Mouse (Mus musculus): ENCODE results near the gene 1700017B05Rik. TPM values are rescaled to one million over a fixed set of nuclear protein-coding genes. Genes with fewer than 3 reads are reported as not detected.
A peak's percentile ranks its signal among the peaks of the same experiment; 100 is the strongest.

1700017B05Rik gene
- total RNA-seq, 2 experiments from 2014 or later: 29.8 to 31.4 TPM

DNA sequence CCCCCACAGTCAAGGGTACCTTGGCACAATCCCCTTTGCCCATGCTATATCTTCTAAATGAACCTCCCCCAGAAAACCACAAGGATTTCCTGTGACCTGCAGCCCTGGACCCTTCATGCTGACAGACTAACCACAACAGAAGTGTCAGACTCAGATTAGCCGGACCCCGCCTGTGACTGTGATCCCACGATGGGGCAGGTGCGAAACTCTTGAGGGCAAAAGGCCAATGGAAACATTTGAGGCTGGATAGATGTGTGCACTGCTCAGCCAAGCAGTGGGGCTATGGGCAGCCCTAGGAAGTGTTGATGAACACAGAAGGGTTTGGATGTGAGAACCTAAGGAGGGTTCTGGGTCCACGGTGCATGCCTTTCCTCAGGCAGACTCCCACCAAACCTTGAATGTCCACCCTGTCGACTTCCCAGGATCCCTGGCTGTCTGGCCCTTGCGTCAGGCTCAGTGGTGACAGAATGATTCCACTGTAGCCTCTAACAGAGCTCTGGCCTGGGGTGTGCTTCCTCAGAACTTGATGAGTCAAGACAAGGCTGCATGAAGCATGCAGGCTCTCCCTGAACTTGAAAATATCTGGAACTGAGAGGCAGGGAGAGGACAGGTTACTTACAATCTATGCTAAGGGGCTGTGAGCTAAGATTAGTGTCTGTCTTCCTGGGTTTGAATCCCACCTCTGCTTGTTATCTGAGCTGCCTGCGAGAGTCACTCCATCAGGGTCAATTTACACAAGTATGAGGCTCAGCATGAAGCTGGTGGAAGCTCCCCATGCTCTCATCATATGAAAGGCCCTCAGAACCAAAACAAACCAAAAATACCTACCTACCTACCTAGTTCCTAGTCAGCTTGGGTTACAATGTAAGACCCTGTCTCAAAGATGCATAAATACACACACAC lies 10.7 kb upstream of the 1700017B05Rik start:
- no peak for DNase-seq (ENCODE audit: low spot score in 2 of 2)

DNA sequence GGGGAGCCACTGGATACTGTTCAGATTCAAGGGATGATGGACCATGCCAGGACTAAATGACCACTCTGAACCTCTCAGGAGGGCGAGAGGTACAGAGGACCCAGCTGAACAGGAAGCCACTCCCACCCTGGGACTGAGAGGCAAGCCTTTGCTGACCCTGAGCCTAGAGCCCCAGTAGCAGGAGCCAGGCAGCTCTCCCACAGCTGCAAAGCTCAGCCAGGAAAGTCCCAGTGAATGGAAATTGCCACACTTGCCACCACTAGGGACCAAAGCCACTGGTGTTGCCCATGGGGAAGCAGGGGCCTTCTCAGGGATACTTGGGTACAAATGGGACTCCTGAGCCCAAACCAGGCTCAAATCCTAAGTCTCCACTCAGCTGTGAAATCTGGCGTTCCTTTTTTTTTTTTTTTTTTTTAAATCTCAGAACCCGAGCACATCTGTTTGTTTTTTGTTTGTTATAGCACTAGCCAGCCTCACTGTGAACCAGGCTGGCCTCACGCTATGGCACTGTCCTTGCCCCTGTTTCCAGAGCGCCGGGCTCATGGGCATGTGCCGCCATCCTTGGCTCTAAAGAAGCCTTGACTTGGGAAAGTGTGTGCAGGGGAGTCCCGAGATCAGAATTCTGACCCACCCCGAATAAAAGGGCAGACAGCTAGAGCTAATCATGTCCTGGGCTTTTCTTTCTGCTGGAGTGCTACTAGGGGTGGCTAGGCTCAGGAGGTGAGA lies 9.6 kb upstream of the 1700017B05Rik start:
- DNase-seq (ENCODE audit: low spot score in 2 of 2): no peak

DNA sequence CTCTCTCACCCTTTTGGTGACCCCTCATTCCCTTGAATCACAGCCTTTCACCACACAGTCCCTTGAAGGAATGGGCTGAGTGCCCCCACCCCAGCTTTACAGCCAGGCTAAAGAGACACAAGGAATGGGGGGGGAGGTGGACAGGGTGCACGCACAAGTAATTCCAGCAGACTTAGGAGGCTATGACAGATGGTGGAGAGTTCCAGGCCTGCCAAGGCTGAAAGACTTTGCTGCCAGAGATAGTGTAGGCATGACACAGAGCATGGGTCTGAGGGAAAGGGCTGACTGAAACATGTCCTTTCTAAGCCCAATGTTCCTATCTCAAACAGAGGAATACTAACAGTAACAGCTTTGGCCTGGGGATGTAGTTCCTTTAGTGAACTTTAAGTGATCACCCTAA lies 8.7 kb upstream of the 1700017B05Rik start:
- DNase-seq (ENCODE audit: low spot score in 2 of 2): no peak

DNA sequence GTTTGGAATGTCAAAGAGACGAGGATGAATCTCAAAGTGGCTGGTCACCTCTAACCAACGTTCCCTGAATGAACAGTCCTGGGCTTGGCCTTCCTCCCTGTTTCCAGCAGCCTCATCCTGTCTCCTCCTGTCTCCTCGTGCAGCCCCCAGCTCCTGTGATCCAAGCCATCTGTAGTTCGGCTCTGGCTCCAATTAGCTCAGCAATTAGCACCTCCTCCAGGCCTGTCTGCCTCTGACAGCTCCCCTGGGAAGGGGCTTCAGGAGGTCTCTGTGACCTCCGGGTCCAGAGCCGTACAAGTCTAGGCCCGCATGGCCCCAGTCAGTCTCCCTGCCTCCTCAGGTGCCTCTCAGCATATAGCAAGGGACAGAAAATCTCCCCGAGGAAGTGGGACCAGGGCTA lies 8.0 kb upstream of the 1700017B05Rik start:
- peak in 1 of 2 experiments; percentile 68 for DNase-seq (ENCODE audit: low spot score in 2 of 2)

DNA sequence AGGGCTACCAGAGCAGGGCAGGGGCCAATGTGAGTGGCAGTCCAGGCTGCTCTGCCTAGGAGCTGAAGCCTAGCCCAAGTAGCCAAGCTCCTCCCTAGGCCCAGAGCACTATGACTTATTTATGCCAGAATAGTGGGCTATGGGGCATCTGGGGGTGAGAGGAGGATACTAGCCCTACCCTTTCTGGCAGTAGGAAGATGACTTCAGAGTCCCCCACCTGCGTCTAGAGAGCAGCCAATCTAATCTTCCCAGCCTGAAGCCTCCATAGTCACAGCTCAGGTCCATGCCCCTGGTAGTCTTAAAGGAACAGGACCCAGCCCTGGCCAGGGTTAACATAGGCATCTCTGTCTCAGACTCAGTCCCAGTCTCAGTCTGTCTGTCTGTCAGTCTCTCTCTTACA lies 7.0 kb upstream of the 1700017B05Rik start:
- no peak for DNase-seq (ENCODE audit: low spot score in 2 of 2)

DNA sequence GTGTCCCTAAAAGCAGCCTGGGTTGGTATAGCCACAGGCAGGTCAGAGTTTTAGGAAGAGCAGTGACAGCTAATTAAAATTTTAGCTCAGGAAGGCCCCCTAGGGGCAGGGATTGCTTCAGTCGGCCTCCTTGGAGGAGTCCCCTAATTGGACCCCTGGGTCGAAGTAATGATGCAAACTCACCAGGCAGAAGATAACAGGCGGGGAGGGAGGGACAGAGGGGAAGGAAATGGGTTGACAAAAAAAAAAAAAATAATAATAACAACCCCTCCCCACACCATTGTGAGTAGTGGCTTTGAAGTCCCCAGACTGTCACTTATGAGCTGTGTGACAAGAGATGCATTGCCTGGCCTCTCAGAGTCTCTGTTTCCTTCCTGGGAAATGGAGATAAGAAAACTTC lies 6.2 kb upstream of the 1700017B05Rik start:
- DNase-seq (ENCODE audit: low spot score in 2 of 2): no peak

DNA sequence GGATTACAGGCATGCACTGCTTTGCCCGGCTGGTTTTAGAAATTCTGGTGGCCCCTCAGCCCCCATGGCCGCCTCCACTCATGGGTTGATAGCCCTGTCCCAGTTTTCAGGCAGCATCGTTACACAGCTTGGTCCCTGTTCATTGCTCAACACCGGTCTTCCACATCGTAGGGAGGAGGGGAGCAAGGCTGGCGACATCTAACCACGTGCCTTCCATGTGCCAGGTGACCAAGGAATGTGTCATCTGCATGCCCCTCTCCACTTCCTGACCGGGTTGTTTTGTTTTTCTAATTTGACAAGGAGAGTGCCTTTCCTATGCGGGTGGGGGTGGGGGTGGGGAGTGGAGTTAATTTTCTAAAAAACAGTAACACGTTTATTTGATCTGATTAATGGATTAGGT lies 5.7 kb upstream of the 1700017B05Rik start:
- DNase-seq (ENCODE audit: low spot score in 2 of 2): no peak

DNA sequence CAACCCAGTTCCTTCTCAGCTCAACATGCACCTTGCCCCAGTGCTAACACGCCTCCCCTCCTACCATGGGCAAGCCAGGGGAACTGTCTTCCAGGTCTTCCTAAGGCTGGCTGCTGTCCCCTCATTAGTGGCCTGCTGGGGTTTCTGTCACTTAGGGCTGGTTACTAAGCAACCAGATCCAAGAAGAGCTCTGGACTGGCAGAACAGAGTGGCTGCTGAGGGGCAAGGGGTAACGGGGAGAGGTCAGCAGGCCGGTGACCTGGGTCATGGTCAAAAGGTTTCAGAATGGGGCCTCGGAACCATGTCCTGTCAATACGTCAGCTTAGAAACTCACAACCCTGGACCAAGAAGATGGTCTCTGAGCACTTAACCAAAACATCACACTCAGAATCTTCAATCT lies 5.0 kb upstream of the 1700017B05Rik start:
- no peak for DNase-seq (ENCODE audit: low spot score in 2 of 2)

DNA sequence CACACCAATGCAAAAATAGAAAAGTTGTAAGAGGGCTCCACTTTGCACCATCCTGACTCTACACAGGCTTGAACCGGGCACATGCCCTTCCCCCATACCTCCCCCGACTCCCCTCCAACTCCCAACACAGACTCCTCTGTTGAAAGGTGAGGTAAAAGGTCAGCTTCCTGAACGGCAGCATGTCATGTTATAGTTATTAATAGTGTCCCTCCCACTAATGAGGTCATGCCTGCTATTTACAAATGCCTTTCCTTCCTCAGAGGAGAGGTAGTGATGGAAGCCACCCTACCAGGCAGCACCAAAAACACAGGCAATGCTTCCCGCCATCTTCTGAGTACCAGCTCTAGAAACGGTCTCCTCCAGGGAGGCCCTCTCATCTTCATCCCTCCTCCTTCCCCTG lies 2.7 kb upstream of the 1700017B05Rik start:
- no peak for DNase-seq (ENCODE audit: low spot score in 2 of 2)

DNA sequence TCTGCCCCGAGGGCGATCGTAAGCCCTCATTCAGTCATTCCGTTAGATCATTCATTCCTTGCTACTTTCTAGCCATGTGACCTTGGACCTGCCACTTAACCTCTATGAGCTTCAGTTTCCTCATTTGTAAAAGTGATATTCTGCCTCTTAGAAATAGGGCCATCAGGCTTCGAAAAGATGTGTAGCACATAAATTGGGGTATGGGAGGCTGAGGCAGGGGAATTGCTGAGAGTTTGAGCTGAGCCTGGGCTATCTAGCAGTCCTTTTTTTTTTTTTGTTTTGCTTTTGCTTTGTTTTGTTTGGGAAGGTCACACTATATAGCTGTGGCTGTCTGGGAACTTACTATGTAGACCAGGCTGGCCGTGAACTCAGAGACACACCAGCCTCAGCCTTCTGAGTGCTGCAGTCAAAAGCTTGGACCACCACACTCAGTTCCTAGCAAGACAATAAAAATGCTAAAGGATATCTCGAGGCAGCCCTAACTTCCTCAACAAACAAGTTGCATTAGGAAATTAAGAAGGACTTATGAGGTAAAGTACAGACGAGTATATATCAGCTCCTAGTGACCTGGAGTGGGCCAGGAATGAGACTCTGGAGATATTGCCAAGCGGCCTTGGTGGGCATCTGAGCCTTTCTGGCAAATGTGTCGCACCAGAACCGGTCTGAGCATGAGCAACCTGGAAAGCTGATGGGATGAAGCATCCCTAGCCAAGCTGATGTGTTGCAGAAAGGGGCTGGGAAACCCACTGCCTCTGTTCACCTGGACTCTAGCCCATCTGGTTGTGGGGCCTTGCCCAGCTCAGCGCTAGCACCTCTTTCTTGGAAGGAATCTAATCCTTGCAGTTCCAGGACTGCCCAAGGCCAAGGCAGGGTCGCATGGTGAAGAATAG lies 628 bp upstream of the 1700017B05Rik start:
- no peak for DNase-seq (ENCODE audit: low spot score in 2 of 2)

DNA sequence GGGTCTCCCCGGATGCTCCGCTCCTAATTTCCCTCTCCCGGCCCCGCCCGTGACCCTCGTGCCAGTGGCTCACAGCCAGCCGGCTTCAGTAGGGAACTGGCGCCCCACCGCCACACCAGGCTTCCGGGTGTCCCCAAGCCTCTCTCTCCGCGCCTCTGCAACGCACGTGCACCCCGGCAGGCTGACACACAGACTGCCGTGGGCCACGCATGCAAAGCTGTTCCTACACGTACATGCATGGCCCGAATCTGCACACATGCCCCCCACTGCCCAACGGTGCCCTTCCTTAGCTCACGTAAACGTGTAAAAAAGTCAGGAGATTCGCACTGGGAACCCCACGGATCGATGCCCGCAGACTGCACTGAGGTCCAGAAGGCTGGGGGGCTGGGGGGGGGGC lies 898 bp downstream of the 1700017B05Rik start:
- peak; percentile 49 to 58 for DNase-seq (ENCODE audit: low spot score in 2 of 2)

DNA sequence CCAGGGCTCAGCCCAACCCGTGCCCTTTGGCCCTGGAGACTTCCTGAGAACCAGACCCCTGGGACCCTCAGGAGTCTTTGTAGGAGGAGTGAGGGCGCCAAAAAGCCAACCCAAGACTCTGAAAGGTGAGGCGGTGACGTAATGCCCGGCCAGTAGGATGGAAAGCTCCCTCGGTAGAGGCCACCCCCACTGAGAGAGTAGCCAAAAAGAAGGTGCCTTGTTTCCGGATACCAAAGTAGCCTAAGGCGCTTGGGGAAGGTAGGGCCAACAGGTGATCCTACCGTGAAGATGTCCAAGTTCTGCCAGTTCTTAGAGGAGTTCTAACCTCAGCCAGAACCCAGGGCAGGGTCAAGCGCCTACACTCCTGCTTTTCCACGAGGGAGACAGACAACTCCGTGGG lies 1.5 kb downstream of the 1700017B05Rik start:
- no peak for DNase-seq (ENCODE audit: low spot score in 2 of 2)

DNA sequence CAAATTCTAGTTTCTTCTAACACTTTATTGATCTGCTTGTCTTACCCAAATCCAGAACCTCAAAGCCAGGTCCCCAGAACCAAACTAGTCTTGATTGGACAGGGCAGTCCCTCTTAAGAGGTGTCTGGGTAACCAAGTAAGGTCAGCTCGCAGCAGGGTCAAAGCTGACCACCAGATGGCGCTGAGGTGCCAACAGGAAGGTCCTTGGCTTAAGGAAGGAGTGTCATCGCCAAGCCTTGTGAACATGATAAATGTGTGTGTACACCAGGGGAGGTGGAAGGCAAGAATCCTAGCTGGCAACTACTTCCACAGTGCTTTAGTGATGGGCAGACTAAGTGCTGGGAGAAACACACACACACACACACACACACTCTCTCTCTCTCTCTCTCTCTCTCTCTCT lies 2.7 kb downstream of the 1700017B05Rik start:
- peak; percentile 86 to 92 for DNase-seq (ENCODE audit: low spot score in 2 of 2)

DNA sequence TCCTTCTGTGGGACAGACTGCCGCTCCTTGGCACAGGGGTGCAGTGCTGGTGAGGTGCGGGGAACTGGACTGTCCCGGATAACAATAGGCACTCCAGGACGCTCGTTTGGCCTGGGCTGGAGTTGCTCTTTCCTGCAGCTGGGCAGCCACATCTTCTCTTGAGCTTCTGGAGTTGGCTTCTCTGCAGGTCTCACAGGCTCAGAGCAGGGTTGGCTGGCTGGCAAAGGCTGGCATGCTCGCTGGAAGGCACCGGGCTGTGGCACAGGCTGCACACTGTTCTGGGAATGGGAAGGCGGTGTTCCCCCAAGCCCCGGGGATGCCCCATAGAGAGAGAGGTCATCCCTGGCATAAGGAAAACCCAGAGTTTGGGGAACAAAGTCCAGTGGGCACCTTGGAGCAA lies 4.8 kb downstream of the 1700017B05Rik start:
- peak in 1 of 2 experiments; percentile 66 for DNase-seq (ENCODE audit: low spot score in 2 of 2)

DNA sequence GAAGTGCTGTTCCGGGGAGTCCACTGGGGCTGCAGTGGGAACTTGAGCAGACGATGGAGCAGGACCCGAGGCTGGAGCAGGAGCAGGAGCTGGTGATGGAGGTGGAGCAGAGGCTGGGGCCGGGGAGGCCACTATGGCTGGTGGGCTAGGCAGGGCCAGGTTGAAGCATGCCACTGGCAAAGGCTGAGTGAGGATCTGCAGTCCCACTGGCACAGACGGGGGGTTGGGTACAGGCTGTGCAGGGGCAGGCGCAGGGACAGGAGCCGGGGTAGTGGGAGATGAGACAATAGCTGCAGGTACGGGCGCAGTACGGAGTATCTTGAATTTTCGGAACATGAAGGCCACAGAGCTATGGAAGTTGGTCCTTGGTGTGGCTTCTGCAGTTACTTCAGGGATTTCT lies 5.6 kb downstream of the 1700017B05Rik start:
- no peak for DNase-seq (ENCODE audit: low spot score in 2 of 2)

DNA sequence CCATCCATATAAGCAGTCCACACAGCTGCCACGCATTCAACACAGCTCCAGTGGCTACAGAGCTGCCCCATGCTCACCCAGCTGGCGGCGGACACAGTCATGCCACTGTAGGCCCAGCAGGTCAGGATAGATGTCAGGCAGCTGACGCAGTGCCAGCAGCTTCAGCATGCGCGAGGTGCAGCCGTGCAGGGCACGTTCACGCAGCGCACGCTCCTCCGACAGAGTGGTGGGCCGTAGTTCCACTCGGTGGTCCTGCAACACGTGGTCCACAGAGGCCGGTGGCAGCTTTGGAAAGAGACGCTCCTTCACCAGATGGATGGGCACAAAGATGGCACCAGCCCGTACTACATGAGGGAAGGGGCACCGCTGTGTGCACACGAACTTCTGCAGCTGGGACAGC lies 6.1 kb downstream of the 1700017B05Rik start:
- no peak for DNase-seq (ENCODE audit: low spot score in 2 of 2)

DNA sequence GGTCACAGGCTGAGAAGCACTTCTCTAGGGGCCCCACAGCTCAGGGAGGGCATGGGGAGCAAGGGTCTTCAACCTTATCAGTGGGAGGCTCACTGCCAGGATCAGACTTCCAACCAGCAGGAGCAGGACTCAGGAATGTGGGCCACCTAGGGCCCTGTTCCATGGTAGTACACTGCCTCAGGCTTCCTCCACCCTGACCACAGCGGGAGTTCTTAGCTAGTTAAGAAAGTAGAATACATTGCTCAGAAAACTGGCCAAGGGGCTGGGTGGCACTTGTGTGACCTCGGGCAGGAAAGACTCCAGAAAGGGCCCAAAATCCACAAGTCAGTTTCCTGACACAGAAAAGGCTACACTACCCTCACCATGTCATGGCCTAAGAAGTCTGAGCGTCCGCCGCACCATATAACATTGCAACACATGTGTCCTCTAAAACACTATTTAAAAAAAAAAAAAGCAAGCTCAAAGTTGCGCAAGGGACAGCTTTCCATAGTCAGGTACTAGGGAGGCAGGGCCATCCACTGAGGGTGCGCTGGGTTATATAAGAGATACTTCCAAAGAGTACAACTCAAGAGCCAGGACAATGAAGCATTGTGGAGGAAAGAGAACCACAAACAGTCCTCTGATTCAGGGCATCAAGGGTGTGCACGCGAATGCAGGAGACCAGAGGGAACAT lies 7.5 kb downstream of the 1700017B05Rik start:
- DNase-seq (ENCODE audit: low spot score in 2 of 2): no peak

DNA sequence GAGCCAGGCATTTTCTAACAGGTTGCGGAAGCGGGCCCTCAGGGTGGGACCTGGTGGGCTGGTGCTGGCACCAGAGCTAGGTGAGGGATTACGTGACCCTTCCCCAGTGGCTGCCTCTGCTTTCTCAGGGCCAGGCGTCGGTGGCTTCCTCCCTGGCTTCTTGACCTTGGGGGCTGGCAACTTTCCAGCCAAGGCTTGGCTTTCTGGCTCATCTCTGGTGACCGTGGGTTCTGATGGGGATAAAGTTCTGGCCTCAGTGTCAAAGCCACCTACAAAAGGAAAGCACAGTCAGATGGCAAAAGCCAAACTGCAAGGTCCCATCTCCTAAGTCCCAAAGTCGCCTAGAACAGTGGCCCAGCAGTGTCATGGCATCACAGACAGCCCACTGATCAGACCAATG lies 8.4 kb downstream of the 1700017B05Rik start:
- no peak for DNase-seq (ENCODE audit: low spot score in 2 of 2)

DNA sequence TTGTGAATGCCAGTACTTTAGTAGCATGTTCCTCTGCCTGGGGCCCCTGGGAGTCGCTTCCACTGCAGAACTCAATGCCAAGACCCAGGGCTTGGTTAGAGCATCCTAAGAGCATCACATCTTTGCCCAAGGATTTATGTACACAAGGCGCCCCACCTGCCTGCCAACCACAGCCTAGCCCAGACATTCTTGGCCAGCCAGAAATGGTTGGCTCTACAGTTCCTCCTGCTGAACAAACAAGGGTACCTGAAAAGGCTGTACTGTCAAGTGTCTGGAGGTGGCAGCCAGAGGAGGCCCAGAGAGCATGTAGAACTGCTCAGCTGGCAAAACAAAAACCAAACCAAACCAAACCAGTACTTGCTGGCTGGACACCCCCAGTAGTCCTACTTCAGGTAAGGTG lies 11.3 kb downstream of the 1700017B05Rik start:
- DNase-seq (ENCODE audit: low spot score in 2 of 2): no peak

DNA sequence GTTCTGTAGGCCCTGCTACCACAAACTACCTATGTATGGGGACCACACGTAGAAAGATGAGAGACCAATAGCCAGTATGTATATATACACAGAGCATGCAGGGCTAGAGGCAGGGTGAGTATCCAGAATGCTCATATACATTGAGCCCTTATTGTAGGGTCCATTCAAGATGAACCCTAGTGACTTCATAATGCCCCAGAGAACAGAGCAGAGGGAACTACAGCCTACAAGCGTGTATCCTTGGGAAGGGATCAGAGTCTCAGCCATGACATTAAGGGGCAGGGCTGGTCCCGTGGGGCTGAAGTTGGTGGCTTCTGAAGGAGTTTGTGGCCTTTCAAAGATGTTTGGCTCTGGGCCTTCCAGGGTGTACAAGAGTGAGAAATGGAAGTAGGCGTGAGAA lies 12.4 kb downstream of the 1700017B05Rik start:
- DNase-seq (ENCODE audit: low spot score in 2 of 2): no peak
